Mouse (Mus musculus): ENCODE data around the gene Gramd2. TPM values are rescaled to one million over a fixed set of nuclear protein-coding genes. Genes with fewer than 3 reads are reported as not detected.

Gene Gramd2
- polyA plus RNA-seq, 1 experiment from 2014 or later = 0.27 TPM

- Histone ChIP-seq H3K27ac (ENCODE audit: low read length) (no peak overlapping the region), H3K4me1 (ENCODE audit: control insufficient read depth, low read depth, low read length) (no peaks in the 10 kb centered on the region), H3K9ac (ENCODE audit: low read depth, low read length) (no peak overlapping the region), H3K4me3 (ENCODE audit: low read depth, low read length) (no peak overlapping the region), H3K4me2 (ENCODE audit: low read depth, low read length) (no peak overlapping the region), H3K36me3 (ENCODE audit: control insufficient read depth, insufficient read depth) (no peaks in the 10 kb centered on the region), H3K9me3 (replicated peaks; ENCODE audit: control insufficient read depth, low read length) (no peaks in the 10 kb centered on the region), H3K27me3 (ENCODE audit: control insufficient read depth, insufficient read depth, low read depth, low read length) (no peaks in the 10 kb centered on the region)
- WGBS (ENCODE audit: insufficient replicate concordance) = 59% methylated on average over 8 of the region's 8 CpGs
- ATAC-seq (ENCODE audit: low read depth) = no peak
These were observed 44.0 kb downstream of the Gramd2 start for GRCm38 (mm10) chr9:59723791-59724442.

- ATAC-seq (ENCODE audit: low read depth) = no peak
- H3K9me3 ChIP-seq (replicated peaks; ENCODE audit: control insufficient read depth, low read length) = no peaks in the 10 kb centered on the region
- no peak overlapping the region for H3K4me2 ChIP-seq (ENCODE audit: low read depth, low read length)
- H3K27me3 ChIP-seq (ENCODE audit: control insufficient read depth, insufficient read depth, low read depth, low read length) = no peaks in the 10 kb centered on the region
- no peaks in the 10 kb centered on the region for H3K36me3 ChIP-seq (ENCODE audit: control insufficient read depth, insufficient read depth)
- no peaks in the 10 kb centered on the region for H3K4me1 ChIP-seq (ENCODE audit: control insufficient read depth, low read depth, low read length)
- no peak overlapping the region for H3K9ac ChIP-seq (ENCODE audit: low read depth, low read length)
- H3K27ac ChIP-seq (ENCODE audit: low read length) = no peak overlapping the region
- 54% methylated on average over 10 of the region's 10 CpGs for WGBS (ENCODE audit: insufficient replicate concordance)
- no peak overlapping the region for H3K4me3 ChIP-seq (ENCODE audit: low read depth, low read length)
These were observed 45.6 kb downstream of the Gramd2 start for GRCm38 (mm10) chr9:59725515-59725914.

GRCm38 (mm10) chr9:59727569-59728286 is 47.8 kb downstream of the Gramd2 start:
- Histone ChIP-seq H3K27me3 (ENCODE audit: control insufficient read depth, insufficient read depth, low read depth, low read length) (0 out of 2 replicates have a peak, but pooled peaks cover 2% of the 10 kb centered on the region), H3K9ac (ENCODE audit: low read depth, low read length) (no peak overlapping the region), H3K4me2 (ENCODE audit: low read depth, low read length) (no peak overlapping the region), H3K4me1 (ENCODE audit: control insufficient read depth, low read depth, low read length) (no peaks in the 10 kb centered on the region), H3K36me3 (ENCODE audit: control insufficient read depth, insufficient read depth) (no peaks in the 10 kb centered on the region), H3K4me3 (ENCODE audit: low read depth, low read length) (no peak overlapping the region), H3K9me3 (replicated peaks; ENCODE audit: control insufficient read depth, low read length) (no peaks in the 10 kb centered on the region), H3K27ac (ENCODE audit: low read length) (no peak overlapping the region)
- 64% methylated on average over 11 of the region's 11 CpGs for WGBS (ENCODE audit: insufficient replicate concordance)
- ATAC-seq (ENCODE audit: low read depth) = no peak

- Histone ChIP-seq H3K4me2 (ENCODE audit: low read depth, low read length) (no peak overlapping the region), H3K4me3 (ENCODE audit: low read depth, low read length) (no peak overlapping the region), H3K36me3 (ENCODE audit: control insufficient read depth, insufficient read depth) (no peaks in the 10 kb centered on the region), H3K27ac (ENCODE audit: low read length) (no peak overlapping the region), H3K27me3 (ENCODE audit: control insufficient read depth, insufficient read depth, low read depth, low read length) (0 out of 2 replicates have a peak, but pooled peaks cover 2% of the 10 kb centered on the region), H3K9me3 (replicated peaks; ENCODE audit: control insufficient read depth, low read length) (no peaks in the 10 kb centered on the region), H3K9ac (ENCODE audit: low read depth, low read length) (no peak overlapping the region), H3K4me1 (ENCODE audit: control insufficient read depth, low read depth, low read length) (peaks cover 2% of the 10 kb centered on the region)
- 61% methylated on average over 5 of the region's 5 CpGs for WGBS (ENCODE audit: insufficient replicate concordance)
- ATAC-seq (ENCODE audit: low read depth) = no peak
These were observed 51.2 kb downstream of the Gramd2 start for GRCm38 (mm10) chr9:59731136-59731535.

GRCm38 (mm10) chr9:59733075-59733474 is 53.1 kb downstream of the Gramd2 start:
- no peak overlapping the region for H3K4me3 ChIP-seq (ENCODE audit: low read depth, low read length)
- H3K9ac ChIP-seq (ENCODE audit: low read depth, low read length) = no peak overlapping the region
- 0 out of 2 replicates have a peak, but pooled peaks cover 2% of the 10 kb centered on the region for H3K27me3 ChIP-seq (ENCODE audit: control insufficient read depth, insufficient read depth, low read depth, low read length)
- no peaks in the 10 kb centered on the region for H3K36me3 ChIP-seq (ENCODE audit: control insufficient read depth, insufficient read depth)
- no peak overlapping the region for H3K27ac ChIP-seq (ENCODE audit: low read length)
- H3K4me2 ChIP-seq (ENCODE audit: low read depth, low read length) = no peak overlapping the region
- 56% methylated on average over 6 of the region's 6 CpGs for WGBS (ENCODE audit: insufficient replicate concordance)
- no peaks in the 10 kb centered on the region for H3K9me3 ChIP-seq (replicated peaks; ENCODE audit: control insufficient read depth, low read length)
- H3K4me1 ChIP-seq (ENCODE audit: control insufficient read depth, low read depth, low read length) = peaks cover 2% of the 10 kb centered on the region
- no peak for ATAC-seq (ENCODE audit: low read depth)

GRCm38 (mm10) chr9:59735394-59735793 is 55.5 kb downstream of the Gramd2 start:
- Histone ChIP-seq H3K36me3 (ENCODE audit: control insufficient read depth, insufficient read depth) (no peaks in the 10 kb centered on the region), H3K4me1 (ENCODE audit: control insufficient read depth, low read depth, low read length) (peaks cover 2% of the 10 kb centered on the region), H3K9ac (ENCODE audit: low read depth, low read length) (no peak overlapping the region), H3K27ac (ENCODE audit: low read length) (no peak overlapping the region), H3K4me2 (ENCODE audit: low read depth, low read length) (no peak overlapping the region), H3K27me3 (ENCODE audit: control insufficient read depth, insufficient read depth, low read depth, low read length) (0 out of 2 replicates have a peak, but pooled peaks cover 2% of the 10 kb centered on the region), H3K9me3 (replicated peaks; ENCODE audit: control insufficient read depth, low read length) (no peaks in the 10 kb centered on the region), H3K4me3 (ENCODE audit: low read depth, low read length) (no peak overlapping the region)
- 23% methylated on average over 4 of the region's 4 CpGs for WGBS (ENCODE audit: insufficient replicate concordance)
- ATAC-seq (ENCODE audit: low read depth) = peak; percentile 86

GRCm38 (mm10) chr9:59740593-59740992 is 60.6 kb downstream of the Gramd2 start:
- peaks cover 8% of the 10 kb centered on the region for H3K4me1 ChIP-seq (ENCODE audit: control insufficient read depth, low read depth, low read length)
- H3K36me3 ChIP-seq (ENCODE audit: control insufficient read depth, insufficient read depth) = no peaks in the 10 kb centered on the region
- WGBS (ENCODE audit: insufficient replicate concordance) = 66% methylated on average over 2 of the region's 2 CpGs
- H3K4me2 ChIP-seq (ENCODE audit: low read depth, low read length) = no peak overlapping the region
- no peaks in the 10 kb centered on the region for H3K27me3 ChIP-seq (ENCODE audit: control insufficient read depth, insufficient read depth, low read depth, low read length)
- H3K4me3 ChIP-seq (ENCODE audit: low read depth, low read length) = no peak overlapping the region
- H3K27ac ChIP-seq (ENCODE audit: low read length) = no peak overlapping the region
- H3K9ac ChIP-seq (ENCODE audit: low read depth, low read length) = no peak overlapping the region
- ATAC-seq (ENCODE audit: low read depth) = no peak
- no peaks in the 10 kb centered on the region for H3K9me3 ChIP-seq (replicated peaks; ENCODE audit: control insufficient read depth, low read length)

- 65% methylated on average over 3 of the region's 3 CpGs for WGBS (ENCODE audit: insufficient replicate concordance)
These were observed 64.0 kb downstream of the Gramd2 start for GRCm38 (mm10) chr9:59743903-59744302.

GRCm38 (mm10) chr9:59748387-59748786 is 68.4 kb downstream of the Gramd2 start:
- 49% methylated on average over 2 of the region's 2 CpGs for WGBS (ENCODE audit: insufficient replicate concordance)
- H3K4me2 ChIP-seq (ENCODE audit: low read depth, low read length) = no peak overlapping the region
- no peak overlapping the region for H3K4me3 ChIP-seq (ENCODE audit: low read depth, low read length)
- H3K9me3 ChIP-seq (replicated peaks; ENCODE audit: control insufficient read depth, low read length) = no peaks in the 10 kb centered on the region
- peaks cover 27% of the 10 kb centered on the region for H3K4me1 ChIP-seq (ENCODE audit: control insufficient read depth, low read depth, low read length)
- H3K27me3 ChIP-seq (ENCODE audit: control insufficient read depth, insufficient read depth, low read depth, low read length) = no peaks in the 10 kb centered on the region
- H3K27ac ChIP-seq (ENCODE audit: low read length) = no peak overlapping the region
- ATAC-seq (ENCODE audit: low read depth) = no peak
- H3K9ac ChIP-seq (ENCODE audit: low read depth, low read length) = no peak overlapping the region
- H3K36me3 ChIP-seq (ENCODE audit: control insufficient read depth, insufficient read depth) = no peaks in the 10 kb centered on the region

More at GRCm38 (mm10) chr9:59743903-59744302, 64.0 kb downstream of the Gramd2 start:
- Histone ChIP-seq H3K9me3 (replicated peaks; ENCODE audit: control insufficient read depth, low read length) (no peaks in the 10 kb centered on the region), H3K4me1 (ENCODE audit: control insufficient read depth, low read depth, low read length) (peaks cover 11% of the 10 kb centered on the region), H3K27me3 (ENCODE audit: control insufficient read depth, insufficient read depth, low read depth, low read length) (no peaks in the 10 kb centered on the region), H3K4me3 (ENCODE audit: low read depth, low read length) (no peak overlapping the region), H3K4me2 (ENCODE audit: low read depth, low read length) (no peak overlapping the region; the same call in 1 of the 2 replicates), H3K27ac (ENCODE audit: low read length) (peak overlapping the region; percentile 27; the same call in 1 of the 2 replicates), H3K9ac (ENCODE audit: low read depth, low read length) (no peak overlapping the region), H3K36me3 (ENCODE audit: control insufficient read depth, insufficient read depth) (no peaks in the 10 kb centered on the region)
- ATAC-seq (ENCODE audit: low read depth) = peak; percentile 43; the same call in 1 of the 2 replicates

Data from liver, embryonic 16.5 days (tissue).